8 mouse cellular contexts compared by ENCODE assay signal in genomic region chr10:85916498-85917309, GRCm38 (mm10). TPM values are rescaled to one million over a fixed set of nuclear protein-coding genes. Genes with fewer than 3 reads are reported as not detected.
DNase-seq lines count a peak whose midpoint lies in the region; ATAC-seq and TF ChIP-seq lines count a peak whose summit lies in the region.

Gene Prdm4 (minus strand): TSS chr10:85917142.

- H3K9ac ChIP-seq in ES-Bruce4 (ENCODE audit: low read depth, poor library complexity, severe bottlenecking) = peak within 1 kb of the TSS; percentile 97
- peak within 1 kb of the TSS; percentile 91 for H3K9ac ChIP-seq in forebrain, embryonic 13.5 days
- H3K9ac ChIP-seq in liver, postnatal 0 days (replicated peaks) = peak within 1 kb of the TSS; percentile 85
- H3K9ac ChIP-seq in neural tube, embryonic 14.5 days (replicated peaks; ENCODE audit: low read depth, low read length) = peak within 1 kb of the TSS; percentile 84

- H3K9me3 ChIP-seq in ES-Bruce4 (replicated peaks; ENCODE audit: control insufficient read depth, insufficient read depth, low read length, poor library complexity, severe bottlenecking) = no peaks in the 10 kb centered on the region
- no peaks in the 10 kb centered on the region for H3K9me3 ChIP-seq in forebrain, embryonic 13.5 days (replicated peaks)
- H3K9me3 ChIP-seq in liver, postnatal 0 days (ENCODE audit: low read length) = no peaks in the 10 kb centered on the region
- H3K9me3 ChIP-seq in neural tube, embryonic 14.5 days (ENCODE audit: control insufficient read depth, low read length) = no peaks in the 10 kb centered on the region

- peaks cover 24% of the 10 kb centered on the region for H3K36me3 ChIP-seq in ES-Bruce4 (ENCODE audit: control insufficient read depth, insufficient read depth, low read length, poor library complexity, severe bottlenecking)
- peaks cover 27% of the 10 kb centered on the region for H3K36me3 ChIP-seq in forebrain, embryonic 13.5 days (ENCODE audit: poor library complexity, severe bottlenecking)
- peaks cover 19% of the 10 kb centered on the region for H3K36me3 ChIP-seq in liver, postnatal 0 days (replicated peaks; ENCODE audit: insufficient read depth, low read length)
- H3K36me3 ChIP-seq in neural tube, embryonic 14.5 days (ENCODE audit: control insufficient read depth, insufficient read depth, low read length) = peaks cover 5% of the 10 kb centered on the region

- H3K27me3 ChIP-seq in ES-Bruce4 (ENCODE audit: control insufficient read depth, insufficient read depth, low read length, poor library complexity, severe bottlenecking) = no peaks in the 10 kb centered on the region
- peaks cover 13% of the 10 kb centered on the region; the same call in 1 of the 2 replicates for H3K27me3 ChIP-seq in forebrain, embryonic 13.5 days
- H3K27me3 ChIP-seq in liver, postnatal 0 days (ENCODE audit: insufficient read depth, low read length) = no peaks in the 10 kb centered on the region
- no peaks in the 10 kb centered on the region; the same call in 1 of the 2 replicates for H3K27me3 ChIP-seq in neural tube, embryonic 14.5 days (ENCODE audit: control insufficient read depth, insufficient read depth, low read length)

- no peak for TF ChIP-seq POLR2A in ES-Bruce4 (IDR thresholded peaks at IDR 0.05; ENCODE audit: insufficient read depth, low read length)

- peak within 1 kb of the TSS; percentile 75 for H3K4me2 ChIP-seq in forebrain, embryonic 13.5 days
- H3K4me2 ChIP-seq in liver, postnatal 0 days (ENCODE audit: low read depth, low read length) = peak within 1 kb of the TSS; percentile 78
- peak within 1 kb of the TSS; percentile 69 for H3K4me2 ChIP-seq in neural tube, embryonic 14.5 days (ENCODE audit: low read depth, low read length)

- peak; percentile 70; the same call in 1 of the 2 replicates for TF ChIP-seq EP300 in ES-Bruce4 (IDR thresholded peaks at IDR 0.05; ENCODE audit: insufficient read depth, low read depth, low read length)
- TF ChIP-seq EP300 in liver, postnatal 0 days (IDR thresholded peaks at IDR 0.05; ENCODE audit: low read depth) = 0 out of 2 replicates have a peak, but pooled peaks have one; percentile 19

- H3K4me3 ChIP-seq in ES-Bruce4 (ENCODE audit: low read depth, low read length) = peak within 1 kb of the TSS; percentile 88
- peak within 1 kb of the TSS; percentile 98 for H3K4me3 ChIP-seq in forebrain, embryonic 13.5 days
- H3K4me3 ChIP-seq in liver, postnatal 0 days (ENCODE audit: low read depth, low read length) = peak within 1 kb of the TSS; percentile 77
- peak within 1 kb of the TSS; percentile 95 for H3K4me3 ChIP-seq in neural tube, embryonic 14.5 days (ENCODE audit: low read depth, low read length)

- peak; percentile 97 for DNase-seq in heart, postnatal 10 days
- peak; percentile 94 for DNase-seq in large intestine, adult 2 months (ENCODE audit: low read depth, low spot score)
- peak; percentile 98 for DNase-seq in liver, postnatal 0 days
- DNase-seq in testis, postnatal 10 days (ENCODE audit: low spot score) = peak; percentile 98

- TF ChIP-seq CTCF in ES-Bruce4 (IDR thresholded peaks at IDR 0.05; ENCODE audit: low read depth, low read length) = no peak
- TF ChIP-seq CTCF in liver, postnatal 0 days (IDR thresholded peaks at IDR 0.05; ENCODE audit: low read depth) = peak; percentile 58

- under 1% methylated on average over 84 of the region's 90 CpGs for WGBS in forebrain, embryonic 13.5 days
- WGBS in large intestine, adult 2 months = under 1% methylated on average over 90 of the region's 90 CpGs
- WGBS in liver, postnatal 0 days (ENCODE audit: insufficient replicate concordance) = 3% methylated on average over 88 of the region's 90 CpGs
- WGBS in neural tube, embryonic 14.5 days = under 1% methylated on average over 84 of the region's 90 CpGs

- peak; percentile 99 for ATAC-seq in cerebellum, adult (ENCODE audit: insufficient number of reproducible peaks, low FRiP score, low TSS enrichment)
- ATAC-seq in forebrain, embryonic 13.5 days = peak; percentile 99
- ATAC-seq in liver, postnatal 0 days = peak; percentile 99
- ATAC-seq in neural tube, embryonic 14.5 days (ENCODE audit: low read depth) = peak; percentile 99

- no peaks in the 10 kb centered on the region for H3K4me1 ChIP-seq in ES-Bruce4 (ENCODE audit: control insufficient read depth, insufficient read depth, low read length)
- peaks cover 16% of the 10 kb centered on the region for H3K4me1 ChIP-seq in forebrain, embryonic 13.5 days
- H3K4me1 ChIP-seq in liver, postnatal 0 days (ENCODE audit: insufficient read depth) = peaks cover 13% of the 10 kb centered on the region; the same call in 1 of the 2 replicates
- peaks cover 11% of the 10 kb centered on the region for H3K4me1 ChIP-seq in neural tube, embryonic 14.5 days (ENCODE audit: control insufficient read depth, insufficient read depth, low read length)

- peak within 1 kb of the TSS; percentile 41 for H3K27ac ChIP-seq in ES-Bruce4 (ENCODE audit: insufficient read depth, low read length)
- peak within 1 kb of the TSS; percentile 81 for H3K27ac ChIP-seq in forebrain, embryonic 13.5 days
- peak within 1 kb of the TSS; percentile 85 for H3K27ac ChIP-seq in liver, postnatal 0 days (ENCODE audit: low read depth)
- peak within 1 kb of the TSS; percentile 86 for H3K27ac ChIP-seq in neural tube, embryonic 14.5 days (ENCODE audit: low read depth, low read length)

- intact Hi-C loops in heart, postnatal 10 days (cut with DNase I) = loop anchor here (2.0 to 10.0 kb wide), 3 partner anchors 41 to 788 kb away; partner anchors contain the start of genes Hsp90b1, Rtcb and Ttc41

RNA-seq across cellular contexts. Expression of gene Prdm4, which starts in this region (rescaled TPM):
- 38.3 and 49.0 TPM in 2 replicates for polyA plus RNA-seq in ES-Bruce4 (2011; ENCODE audit: insufficient read depth, insufficient read length, low read depth, missing spikeins)
- 18.5 and 20.1 TPM in 2 replicates for polyA plus RNA-seq in forebrain, embryonic 13.5 days (2015; fragmentation: Nextera tagmentation; extraction: Ambion mirVana)
- total RNA-seq in heart, postnatal 10 days (2021) = 10 to 100 TPM; 17.3 to 18.1 TPM
- 16.0 and 21.6 TPM in 2 replicates for polyA plus RNA-seq in large intestine, adult 2 months (2012; rRNA removed)
- polyA plus RNA-seq in liver, postnatal 0 days (2015; fragmentation: Nextera tagmentation; extraction: Ambion mirVana) = 2.8 and 2.9 TPM in 2 replicates
- 29.7 and 33.6 TPM in 2 replicates for polyA plus RNA-seq in neural tube, embryonic 14.5 days (2014; fragmentation: Nextera tagmentation; extraction: Ambion mirVana)

Comparison
In these comparisons a context has a peak if more than half of its experiments do, and no peak if none do; other contexts are left out.
1. Peak in every context shown above with its lines: DNase-seq, ATAC-seq, H3K4me3 ChIP-seq and H3K27ac ChIP-seq.